Mouse (Mus musculus): ENCODE measurements around the gene Atoh7.

The Atoh7 gene

DNA sequence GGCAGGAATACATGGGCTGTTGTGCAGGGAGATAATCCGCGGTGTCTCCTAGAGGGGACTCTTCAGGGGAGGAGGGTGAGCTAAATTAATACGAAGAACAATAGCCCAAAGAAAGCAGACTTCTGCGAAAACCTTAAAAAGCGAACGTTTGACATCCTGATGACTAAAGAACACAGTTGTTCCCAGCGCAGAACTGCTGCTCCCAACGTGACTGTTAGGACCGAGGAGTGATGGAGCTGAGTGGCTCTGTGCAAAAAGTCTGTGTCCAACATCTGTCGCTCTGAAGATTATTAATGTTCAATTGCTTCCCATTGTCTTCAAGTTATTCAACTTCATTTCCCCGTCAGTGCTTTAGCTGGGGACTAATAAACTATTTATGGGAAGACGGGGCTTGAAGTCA is 1.3 kb upstream of the Atoh7 start:
- DNase-seq (ENCODE audit: inconsistent age in 2 of 2, low spot score in 1 of 2): no peak

DNA sequence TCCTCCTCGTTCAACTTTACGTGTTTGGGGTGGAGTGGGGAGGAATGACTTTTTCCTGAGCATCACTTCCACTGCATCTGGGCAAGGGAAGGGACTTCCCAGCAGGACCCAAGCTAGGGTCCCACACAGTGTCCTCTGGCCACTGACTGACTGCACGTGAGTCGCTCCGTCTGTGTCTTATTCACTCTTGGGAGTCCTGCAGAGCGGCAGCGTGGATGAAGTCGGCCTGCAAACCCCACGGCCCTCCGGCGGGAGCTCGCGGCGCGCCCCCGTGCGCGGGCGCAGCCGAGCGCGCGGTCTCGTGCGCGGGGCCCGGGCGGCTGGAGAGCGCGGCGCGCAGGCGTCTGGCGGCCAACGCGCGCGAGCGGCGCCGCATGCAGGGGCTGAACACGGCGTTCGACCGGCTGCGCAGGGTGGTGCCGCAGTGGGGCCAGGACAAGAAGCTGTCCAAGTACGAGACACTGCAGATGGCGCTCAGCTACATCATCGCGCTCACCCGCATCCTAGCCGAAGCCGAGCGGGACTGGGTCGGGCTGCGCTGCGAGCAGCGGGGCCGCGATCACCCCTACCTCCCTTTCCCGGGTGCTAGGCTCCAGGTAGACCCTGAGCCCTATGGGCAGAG is 601 bp downstream of the Atoh7 start:
- DNase-seq (ENCODE audit: inconsistent age in 2 of 2, low spot score in 1 of 2): peak; percentile 50 to 70

DNA sequence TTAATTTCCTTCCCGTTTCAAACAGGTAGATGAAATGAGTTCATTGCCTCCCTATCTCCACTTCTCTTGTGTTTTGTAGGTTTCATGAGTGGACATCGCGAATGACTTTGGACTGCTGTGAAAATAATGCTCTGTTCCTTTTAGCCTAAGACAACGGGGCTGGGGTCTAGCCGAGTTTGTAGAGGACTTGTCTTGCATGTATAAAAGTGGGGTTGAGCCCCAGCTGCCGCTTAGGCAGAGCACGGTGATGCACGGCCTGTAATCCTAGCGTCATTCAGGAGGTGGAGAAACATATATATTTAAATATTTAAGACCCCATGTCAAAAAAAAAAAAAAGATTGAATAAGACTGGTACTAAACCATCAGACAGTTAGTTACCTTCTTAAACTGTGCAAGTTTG is 1.2 kb downstream of the Atoh7 start:
- DNase-seq (ENCODE audit: inconsistent age in 2 of 2, low spot score in 1 of 2): no peak

DNA sequence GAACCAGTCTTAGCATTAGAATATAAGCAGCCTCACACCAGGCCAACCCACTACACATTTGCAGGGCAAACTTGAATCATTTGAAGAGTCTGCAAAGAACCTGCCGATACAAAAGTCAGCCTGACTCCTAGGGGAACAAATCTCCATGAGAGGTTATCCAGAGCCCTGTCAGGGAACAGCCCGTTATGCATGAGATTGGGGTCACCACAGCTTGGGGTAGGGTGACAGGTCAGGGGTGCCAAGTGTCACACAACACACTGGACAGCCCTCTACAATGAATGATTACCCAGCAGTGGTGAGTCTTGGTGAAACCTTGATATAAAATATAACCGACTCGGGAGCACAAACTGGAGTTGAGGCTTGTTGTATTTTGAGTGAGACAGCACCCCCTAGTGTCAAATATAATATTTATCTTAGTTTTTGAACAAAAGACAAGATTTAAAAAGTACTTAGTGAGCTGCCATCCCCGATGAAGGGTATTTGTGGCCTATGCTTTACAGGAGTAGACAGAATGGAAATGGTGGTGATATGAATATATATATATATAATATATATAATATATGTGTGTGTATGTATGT is 13.7 kb downstream of the Atoh7 start:
- DNase-seq (ENCODE audit: inconsistent age in 2 of 2, low spot score in 1 of 2): peak in 1 of 2 experiments; percentile 45

DNA sequence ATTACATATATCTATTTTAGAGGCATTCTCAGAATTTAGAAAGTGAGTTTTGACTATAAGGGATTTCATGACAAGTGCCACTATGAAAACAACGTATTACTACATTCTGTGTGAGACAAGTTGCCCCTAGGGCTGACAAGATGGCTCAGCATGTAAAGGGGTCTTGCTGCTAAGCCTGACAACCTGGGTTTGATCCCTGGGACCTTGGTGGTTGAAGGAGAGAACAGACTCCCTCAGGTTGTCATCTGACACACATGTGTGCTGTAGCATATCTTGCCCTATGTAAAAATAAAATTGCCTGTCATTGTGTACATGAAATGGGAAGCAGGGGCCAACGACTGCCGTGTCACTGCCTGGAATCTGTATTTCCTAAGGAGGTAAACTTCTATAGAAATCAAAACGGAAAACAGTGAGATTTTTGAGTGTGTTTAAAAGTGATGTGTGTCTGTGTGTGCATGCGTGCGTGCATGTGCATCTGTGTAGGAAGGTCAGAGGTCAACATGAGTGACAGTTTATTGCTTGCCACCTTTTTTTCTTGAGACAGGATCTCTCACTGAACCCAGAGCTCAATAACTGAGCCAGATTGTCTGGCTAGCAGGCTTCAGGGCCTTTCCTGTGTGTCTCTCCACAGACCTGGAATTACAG is 14.4 kb downstream of the Atoh7 start:
- peak in 1 of 2 experiments; percentile 16 for DNase-seq (ENCODE audit: inconsistent age in 2 of 2, low spot score in 1 of 2)

DNA sequence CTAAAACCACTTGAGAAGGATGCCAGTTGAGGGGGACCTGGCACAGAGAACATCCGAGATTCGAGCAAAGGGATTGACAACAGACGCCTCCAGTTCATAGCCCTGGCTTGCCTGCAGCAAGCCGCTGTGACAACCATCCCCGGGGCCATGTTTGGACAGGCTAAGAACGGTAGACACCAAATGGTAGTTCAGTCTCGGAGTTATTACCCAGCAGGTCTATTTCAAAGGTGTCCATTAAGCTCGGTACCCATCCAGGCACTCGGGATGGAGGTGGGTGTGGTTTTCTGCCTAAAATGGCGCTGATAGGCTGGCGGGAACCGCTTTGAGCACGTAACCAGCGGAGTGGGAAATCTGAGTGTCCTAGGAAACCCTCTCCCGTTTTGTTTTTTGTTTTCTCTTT is 16.4 kb downstream of the Atoh7 start:
- DNase-seq (ENCODE audit: inconsistent age in 2 of 2, low spot score in 1 of 2): no peak

DNA sequence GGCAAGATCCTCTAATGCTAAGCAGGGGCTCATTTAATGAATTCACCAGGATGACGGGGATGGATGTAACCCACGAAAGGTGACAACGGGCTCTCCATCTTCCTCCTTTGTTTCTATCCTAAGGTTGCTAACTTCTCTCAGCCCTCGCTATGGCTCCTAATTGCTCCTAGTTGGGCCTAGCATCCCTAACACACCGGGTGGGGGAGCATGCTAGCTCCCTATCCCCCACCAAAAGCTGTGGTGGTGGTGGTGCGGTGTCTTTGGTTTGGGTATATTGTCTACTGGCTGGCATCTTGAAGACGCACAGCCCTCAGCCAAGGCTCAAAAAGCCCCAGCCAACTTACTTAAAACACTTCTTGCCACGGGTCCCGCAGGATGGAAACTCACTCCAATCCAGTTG is 16.9 kb downstream of the Atoh7 start:
- no peak for DNase-seq (ENCODE audit: inconsistent age in 2 of 2, low spot score in 1 of 2)

DNA sequence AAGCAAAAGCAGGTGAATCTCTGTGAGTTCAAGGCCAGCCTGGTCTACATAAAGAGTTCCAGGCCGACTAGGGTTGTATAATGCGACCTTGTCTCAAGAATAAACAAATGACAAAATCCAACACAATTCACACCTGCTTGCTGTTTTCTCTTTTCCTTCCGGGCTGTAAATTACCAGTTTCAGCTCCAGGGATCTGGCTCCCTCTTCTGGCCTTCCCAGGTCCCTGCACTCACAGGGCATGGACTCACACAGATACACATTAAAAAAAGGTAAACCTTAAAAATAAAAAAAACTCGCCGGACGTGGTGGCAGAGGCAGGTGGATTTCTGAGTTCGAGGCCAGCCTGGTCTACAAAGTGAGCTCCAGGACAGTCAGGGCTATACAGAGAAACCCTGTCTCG is 18.1 kb downstream of the Atoh7 start:
- no peak for DNase-seq (ENCODE audit: inconsistent age in 2 of 2, low spot score in 1 of 2)

DNA sequence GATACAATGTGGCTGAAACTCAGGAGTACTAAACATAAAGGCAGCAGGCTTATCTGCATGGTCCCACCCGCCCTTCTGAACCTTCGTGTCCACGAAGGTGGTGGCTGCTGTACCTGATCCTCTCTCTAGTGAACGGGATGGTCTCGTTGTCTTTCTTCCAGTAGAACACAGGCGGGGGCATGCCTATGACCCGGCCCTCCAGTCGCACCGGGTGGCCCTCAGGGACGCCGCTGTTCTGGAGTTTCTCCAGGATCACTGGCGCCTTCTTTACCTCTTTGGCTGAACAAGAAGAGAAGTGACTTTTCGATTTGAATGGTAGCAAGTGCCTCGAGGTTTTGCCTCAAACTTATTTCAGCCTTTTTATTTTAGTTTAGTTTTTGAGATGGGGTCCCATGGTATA is 20.5 kb downstream of the Atoh7 start:
- no peak for DNase-seq (ENCODE audit: inconsistent age in 2 of 2, low spot score in 1 of 2)

DNA sequence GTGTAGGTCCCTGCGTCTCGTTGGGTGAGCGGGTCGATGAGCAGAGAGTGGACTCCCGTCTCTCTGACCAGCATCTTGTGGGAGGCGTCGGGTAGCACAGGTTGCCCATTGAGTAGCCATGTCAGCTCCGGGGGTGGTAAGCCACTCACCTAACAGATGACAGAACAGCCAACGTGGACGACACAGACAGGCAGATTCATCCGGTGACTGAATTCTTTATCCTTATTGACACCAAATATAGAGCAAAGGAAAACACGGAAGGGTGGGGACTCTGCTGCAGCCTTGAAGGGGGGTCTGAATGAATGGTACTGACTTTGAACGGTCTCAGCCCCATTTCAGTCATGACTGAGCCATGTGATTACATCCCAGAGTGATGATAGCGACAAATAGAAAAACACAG is 22.5 kb downstream of the Atoh7 start:
- no peak for DNase-seq (ENCODE audit: inconsistent age in 2 of 2, low spot score in 1 of 2)

DNA sequence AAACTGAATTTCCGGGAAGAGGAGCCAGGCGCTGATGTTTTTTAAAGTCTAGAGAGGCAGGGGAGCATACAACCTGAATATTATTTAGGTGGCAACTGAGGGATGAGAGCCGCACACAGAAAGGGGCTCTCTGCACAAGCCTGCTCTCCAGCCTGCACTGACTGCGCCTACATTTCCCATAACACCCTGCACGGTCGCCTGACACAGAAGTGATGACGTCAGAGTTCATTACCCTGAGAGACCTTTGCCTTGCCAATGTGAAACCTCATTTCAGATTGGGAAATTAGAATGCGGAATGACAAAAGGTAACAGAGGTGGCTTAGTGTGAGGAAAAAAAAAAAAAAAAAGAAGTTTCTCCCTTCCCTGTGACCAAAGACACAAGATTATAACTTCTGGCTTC is 23.1 kb downstream of the Atoh7 start:
- DNase-seq (ENCODE audit: inconsistent age in 2 of 2, low spot score in 1 of 2): peak; percentile 26 to 76

DNA sequence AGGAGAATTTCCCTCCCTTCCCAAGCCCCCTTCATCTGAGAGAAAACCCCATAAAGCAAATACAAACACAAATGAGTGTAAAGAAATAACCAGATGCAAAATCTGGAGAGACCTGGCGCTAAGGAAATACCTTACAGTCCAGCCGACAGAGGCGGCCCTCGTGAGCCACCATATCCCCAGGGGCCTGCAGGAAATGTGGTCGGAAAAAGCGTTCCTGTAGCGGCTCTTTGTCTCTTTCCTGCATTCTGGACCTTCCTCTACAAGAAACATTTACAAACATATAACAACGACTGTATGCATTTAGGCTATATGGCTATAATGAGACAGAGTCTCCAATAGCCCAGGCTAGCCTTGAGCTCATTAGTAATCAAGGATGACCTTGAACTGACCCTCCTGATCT is 23.7 kb downstream of the Atoh7 start:
- peak in 1 of 2 experiments; percentile 41 for DNase-seq (ENCODE audit: inconsistent age in 2 of 2, low spot score in 1 of 2)

DNA sequence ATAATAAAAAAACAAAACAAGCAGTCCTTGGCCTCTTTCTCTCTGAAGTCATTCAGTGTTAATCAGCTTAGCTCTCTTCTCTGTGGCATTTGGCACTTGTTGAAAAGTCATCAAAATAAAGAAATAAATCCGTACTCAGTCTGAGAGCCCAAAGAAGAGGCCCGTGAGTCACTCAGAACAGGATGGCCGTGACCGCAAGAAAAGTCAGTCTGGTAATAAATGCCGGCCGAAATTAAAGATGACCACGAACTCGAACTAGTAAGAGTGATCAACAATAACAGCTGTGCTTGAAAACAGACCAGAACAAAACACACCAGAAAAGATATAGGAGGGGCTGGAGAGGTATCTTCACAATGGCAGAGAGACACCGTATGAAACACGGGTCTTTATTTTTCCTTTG is 24.6 kb downstream of the Atoh7 start:
- DNase-seq (ENCODE audit: inconsistent age in 2 of 2, low spot score in 1 of 2): peak; percentile 66 to 88

DNA sequence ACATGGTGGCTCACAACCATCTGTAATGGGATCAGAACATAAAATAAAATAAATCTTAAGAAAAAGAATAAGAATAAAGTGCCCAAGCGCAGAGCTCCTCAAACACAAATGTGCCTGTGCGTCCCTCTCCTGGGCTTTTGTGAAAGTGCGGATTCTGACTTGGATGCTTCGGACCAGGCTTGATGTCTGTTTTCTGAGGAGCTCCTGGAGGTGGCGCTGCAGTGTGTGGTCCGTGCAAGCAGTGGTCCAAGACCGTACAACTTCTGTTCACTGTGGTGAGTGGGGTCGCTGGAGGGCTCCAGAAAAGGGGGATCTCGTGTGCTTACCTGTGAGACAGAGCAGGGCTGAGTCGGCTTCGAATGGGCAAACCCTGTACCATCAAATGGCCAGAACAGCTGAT is 25.9 kb downstream of the Atoh7 start:
- peak in 1 of 2 experiments; percentile 48 for DNase-seq (ENCODE audit: inconsistent age in 2 of 2, low spot score in 1 of 2)

DNA sequence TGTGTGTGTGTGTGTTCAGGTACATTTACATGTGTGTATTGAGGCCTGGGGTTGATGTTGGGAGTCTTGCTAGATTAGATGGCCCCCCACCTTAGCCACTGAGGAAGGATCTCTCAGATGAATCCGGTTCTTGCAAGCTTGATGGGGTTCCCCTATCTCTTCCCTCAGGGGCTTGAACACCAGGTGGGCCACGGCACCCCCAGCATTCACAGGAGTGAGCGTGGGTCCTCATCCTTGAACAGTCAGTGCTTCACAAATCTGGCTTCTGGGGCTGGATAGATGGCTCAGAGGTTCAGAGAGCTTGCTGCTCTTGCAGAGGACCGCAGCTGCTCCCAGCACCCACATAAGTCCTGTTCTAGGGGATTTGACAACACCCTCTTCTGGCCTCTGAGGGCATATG is 26.7 kb downstream of the Atoh7 start:
- DNase-seq (ENCODE audit: inconsistent age in 2 of 2, low spot score in 1 of 2): no peak

DNA sequence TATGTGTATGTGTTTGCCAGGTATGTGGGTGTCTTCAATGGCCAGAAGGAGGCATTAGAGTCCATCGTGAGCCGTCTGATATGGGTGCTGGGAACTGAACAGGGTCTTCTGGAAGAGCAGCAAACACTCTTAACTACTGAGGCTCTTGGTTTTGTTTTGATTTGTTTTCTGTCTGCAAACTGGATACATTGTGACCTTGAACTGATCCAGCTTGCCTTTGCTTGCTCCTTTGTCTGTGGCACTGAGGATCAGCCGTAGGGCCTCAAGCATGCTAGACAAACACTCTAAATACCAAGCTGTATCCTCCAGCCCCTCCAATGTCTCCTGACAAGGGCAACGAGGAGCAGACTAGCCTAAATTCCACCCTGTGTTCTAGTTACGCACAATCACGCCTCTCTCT is 27.7 kb downstream of the Atoh7 start:
- no peak for DNase-seq (ENCODE audit: inconsistent age in 2 of 2, low spot score in 1 of 2)

DNA sequence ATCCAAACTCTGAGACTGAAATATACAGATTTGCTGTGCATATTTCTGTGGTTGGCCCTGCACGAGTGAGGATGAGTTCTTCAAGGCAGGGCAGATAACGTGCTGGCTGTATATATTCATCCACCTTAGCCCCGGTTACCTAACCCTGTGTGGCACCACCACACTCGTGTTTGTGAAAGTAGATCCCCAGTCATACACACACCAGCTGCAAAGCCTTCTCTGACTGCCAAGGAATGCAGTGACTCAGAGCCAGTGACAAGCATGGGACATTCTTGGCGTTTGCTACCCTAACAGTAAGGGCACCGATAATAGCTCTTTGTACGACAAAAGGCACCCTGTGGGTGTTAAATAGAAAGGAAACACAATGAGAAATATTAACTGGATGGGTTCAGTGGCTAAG is 28.8 kb downstream of the Atoh7 start:
- peak; percentile 74 to 86 for DNase-seq (ENCODE audit: inconsistent age in 2 of 2, low spot score in 1 of 2)

DNA sequence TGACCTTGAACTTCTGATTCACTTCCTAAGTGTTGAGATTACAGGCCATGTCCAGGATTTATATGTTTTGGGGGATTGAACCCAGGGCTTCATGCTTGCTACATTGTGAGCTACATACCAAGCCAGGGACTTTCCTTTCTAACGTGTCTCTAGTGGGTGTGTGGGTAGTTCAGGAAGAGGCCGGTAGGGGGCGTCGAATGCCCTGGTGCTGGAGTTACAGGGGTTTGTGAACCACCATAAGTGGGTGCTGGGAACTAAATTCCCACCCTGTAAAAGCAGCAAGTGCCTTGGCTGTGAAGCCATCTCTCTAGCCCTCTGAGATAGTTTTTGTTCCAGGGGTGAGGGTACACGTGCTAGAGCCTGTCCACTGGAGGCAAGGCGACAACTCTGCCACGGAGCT is 31.0 kb downstream of the Atoh7 start:
- DNase-seq (ENCODE audit: inconsistent age in 2 of 2, low spot score in 1 of 2): no peak

DNA sequence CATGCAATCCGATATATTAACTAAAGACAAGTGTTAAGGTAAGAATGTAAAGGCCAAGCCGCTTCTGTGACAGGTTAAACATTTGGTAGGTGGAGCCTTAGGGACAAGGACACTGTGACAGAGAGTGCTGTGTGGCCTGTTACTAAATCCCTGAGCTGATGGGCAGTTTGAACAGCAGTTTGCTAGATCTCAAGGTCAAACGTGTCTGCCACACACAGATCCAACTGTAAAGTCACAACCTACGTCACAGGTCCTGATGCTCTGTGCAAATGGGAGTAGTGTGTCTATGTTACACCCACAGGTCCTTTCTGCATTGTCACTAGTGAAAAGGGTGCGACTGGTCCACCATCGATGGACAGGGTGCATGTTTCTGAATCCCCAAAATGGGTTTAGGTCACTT is 32.9 kb downstream of the Atoh7 start:
- DNase-seq (ENCODE audit: inconsistent age in 2 of 2, low spot score in 1 of 2): peak in 1 of 2 experiments; percentile 42

DNA sequence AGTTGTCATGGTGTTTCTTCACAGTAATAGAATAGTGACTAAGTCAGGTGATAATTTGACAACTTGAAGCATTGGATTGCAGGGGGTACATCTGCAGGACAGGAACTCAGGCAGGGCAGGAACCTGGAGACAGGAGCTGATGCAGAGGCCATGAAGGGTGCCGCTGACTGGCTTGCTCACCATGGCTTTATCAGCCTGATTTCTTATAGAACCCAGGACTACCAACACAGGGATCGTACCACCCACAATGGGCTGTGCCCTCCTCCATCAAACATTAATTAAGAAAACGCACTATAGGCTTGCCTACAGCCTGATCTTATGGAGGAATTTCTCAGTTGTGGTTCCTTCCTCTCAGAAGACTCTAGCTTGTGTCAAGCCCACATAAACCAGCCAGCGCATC is 33.9 kb downstream of the Atoh7 start:
- no peak for DNase-seq (ENCODE audit: inconsistent age in 2 of 2, low spot score in 1 of 2)

DNA sequence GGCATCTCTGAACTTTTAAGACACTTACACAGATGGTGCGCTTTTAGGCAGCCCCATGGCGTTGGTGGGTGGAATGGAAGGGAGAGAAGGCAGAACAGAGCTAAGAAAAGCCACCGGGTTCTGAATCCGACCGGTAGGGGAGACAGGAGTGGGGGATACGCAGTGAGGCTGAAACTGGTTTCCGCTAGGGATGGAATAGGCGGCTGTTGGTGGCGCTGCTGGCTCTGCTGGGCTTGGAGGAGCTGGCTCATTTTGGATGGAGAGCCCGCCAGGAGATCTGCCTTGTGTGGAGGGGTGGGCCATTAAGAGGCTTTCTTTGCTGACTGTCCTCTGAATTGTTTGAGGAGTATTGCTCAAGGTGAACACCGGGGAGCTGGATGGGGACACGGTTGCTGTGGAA is 36.2 kb downstream of the Atoh7 start:
- DNase-seq (ENCODE audit: inconsistent age in 2 of 2, low spot score in 1 of 2): no peak

DNA sequence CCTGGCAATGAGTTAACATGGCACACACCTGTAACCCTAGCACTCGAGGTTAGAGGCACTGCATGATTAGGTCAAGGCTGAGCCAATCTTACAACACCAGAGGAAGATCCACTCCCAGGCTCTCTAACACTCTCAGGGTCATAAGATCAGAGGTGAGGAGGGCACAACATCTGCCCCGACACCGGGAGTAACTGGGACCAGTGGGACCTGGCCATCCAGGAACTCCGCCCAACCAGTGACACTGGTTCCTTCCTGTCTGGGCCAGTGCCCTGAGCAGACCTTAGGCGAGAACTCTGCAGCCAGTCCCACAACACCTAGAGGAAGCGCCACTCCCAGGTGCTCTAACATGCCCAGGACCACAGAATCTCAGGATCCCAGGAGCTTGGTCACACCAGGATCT is 37.0 kb downstream of the Atoh7 start:
- no peak for DNase-seq (ENCODE audit: inconsistent age in 2 of 2, low spot score in 1 of 2)

DNA sequence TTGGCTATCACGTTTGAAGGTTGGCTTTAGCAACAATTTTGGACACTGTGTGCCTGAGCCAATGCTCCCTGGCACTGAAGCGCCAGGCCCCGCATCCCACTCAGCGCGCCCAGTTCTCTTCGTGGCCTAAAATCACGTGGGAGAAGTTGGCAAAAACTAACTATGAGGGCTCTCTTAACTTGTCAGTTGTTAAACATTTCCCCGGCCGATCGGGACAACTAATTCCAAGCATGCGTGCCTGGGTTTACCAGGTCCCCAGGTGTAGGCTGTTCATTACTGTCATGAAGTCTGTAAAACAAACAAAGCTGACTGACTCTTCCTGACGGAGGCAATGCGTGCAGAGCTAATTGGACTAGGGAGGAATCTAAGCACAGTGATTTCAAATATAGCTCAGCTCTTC is 43.2 kb downstream of the Atoh7 start:
- DNase-seq (ENCODE audit: inconsistent age in 2 of 2, low spot score in 1 of 2): no peak

Measured in adrenal gland, adult (tissue).